Mouse (Mus musculus): Measurements from ENCODE around the gene Flvcr1. TPM values are rescaled to one million over a fixed set of nuclear protein-coding genes. Genes with fewer than 3 reads are reported as not detected.

The Flvcr1 gene
- 16.9 and 20.9 TPM in 2 replicates for polyA plus RNA-seq (2012; rRNA removed)

GRCm38 (mm10) chr1:191026021-191026713 lies at the start of gene Flvcr1:
Flvcr1 (minus strand) TSS chr1:191026158.

GRCm38 (mm10) chr1:191062781-191063485 lies 37.0 kb upstream of the Flvcr1 start, which contains the start of the genes Tatdn3 and Nsl1:
Tatdn3 (minus strand) TSS chr1:191062932.
Nsl1 (plus strand) TSS chr1:191063012.

GRCm38 (mm10) chr1:191036554-191037334 lies 10.8 kb upstream of the Flvcr1 start, which contains the start of gene Spata45:
Spata45 (plus strand) TSS chr1:191036639.

DNA sequence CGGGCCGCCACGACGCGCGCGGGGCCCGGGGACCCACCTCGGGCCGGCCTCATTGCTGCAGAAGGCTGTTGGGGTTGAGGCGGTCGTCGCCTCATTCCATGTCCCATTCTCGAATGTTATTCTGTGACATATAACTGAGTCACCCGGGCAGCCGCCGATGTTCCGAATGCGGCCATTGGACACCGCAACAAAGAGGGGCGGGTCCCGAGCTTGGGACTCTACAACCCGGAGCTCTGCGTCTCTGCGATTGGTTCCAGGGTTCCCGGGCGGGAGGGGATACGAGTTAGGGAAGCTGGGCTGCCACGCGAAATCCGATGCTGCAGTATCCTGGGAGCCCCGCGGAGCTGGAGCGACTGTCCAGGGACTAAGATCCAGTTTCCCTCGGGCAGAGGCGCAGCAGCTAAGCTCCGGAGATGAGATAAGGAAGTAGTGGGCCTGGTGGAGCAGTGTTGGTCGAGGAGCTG lies 46.8 kb downstream of the Flvcr1 start, which contains the start of gene Vash2:
Gene Vash2 (minus strand): TSS at position 197 of the 464 bp plus-strand sequence.

Other genes starting within 250 kb of the Flvcr1 start
- 6.1 and 15.1 TPM in 2 replicates for gene Rps6kc1, start 114.4 kb downstream of the Flvcr1 start, polyA plus RNA-seq (2012; rRNA removed)
- 26.9 and 27.9 TPM in 2 replicates for gene Angel2, start 101.0 kb downstream of the Flvcr1 start, polyA plus RNA-seq (2012; rRNA removed)
- gene Vash2, start 46.9 kb downstream of the Flvcr1 start, polyA plus RNA-seq (2012; rRNA removed), result 0.74 and 2.0 TPM in 2 replicates
- not detected in 2 replicates for gene Spata45, start 10.5 kb upstream of the Flvcr1 start, polyA plus RNA-seq (2012; rRNA removed)
- 2.6 and 2.8 TPM in 2 replicates for gene Tatdn3, start 36.8 kb upstream of the Flvcr1 start, polyA plus RNA-seq (2012; rRNA removed)
- gene Nsl1, start 36.9 kb upstream of the Flvcr1 start, polyA plus RNA-seq (2012; rRNA removed), result 1.9 and 2.6 TPM in 2 replicates
- gene Batf3, start 71.7 kb upstream of the Flvcr1 start, polyA plus RNA-seq (2012; rRNA removed), result 5.7 and 6.8 TPM in 2 replicates
- not detected in 2 replicates for gene Fam71a, start 138.7 kb upstream of the Flvcr1 start, polyA plus RNA-seq (2012; rRNA removed)
- gene Atf3, start 191.9 kb upstream of the Flvcr1 start, polyA plus RNA-seq (2012; rRNA removed), result 18.1 and 21.0 TPM in 2 replicates

Data from colon, adult 2 months (tissue).